Mouse (Mus musculus): ENCODE measurements around the gene Asb8.

- TF ChIP-seq POLR2A (IDR thresholded peaks at IDR 0.05; ENCODE audit: extremely low read depth, insufficient read depth, low read length) (no peak), CTCF (IDR thresholded peaks at IDR 0.05; ENCODE audit: low read depth, low read length) (no peak)
Observed at GRCm38 (mm10) chr15:98167645-98168621, 2.5 kb upstream of the Asb8 start.
